Mouse (Mus musculus) brain, embryonic 14.5 days (tissue): Measurements from ENCODE around the gene Atcay.

Source experiments
- CTCF ChIP-seq: fragments of 200-500 bp; IDR thresholded peaks from 2 replicates; pipeline ENCODE4 v1.5.1; 2012; ENCODE audit warnings: inconsistent platforms, mild to moderate bottlenecking, moderate library complexity, borderline replicate concordance; ENCODE audit not compliant: insufficient read depth, insufficient read length; ENCODE audit errors: extremely low read depth
- POLR2A ChIP-seq: fragments of 200-500 bp; IDR thresholded peaks from 2 replicates; pipeline ENCODE4 v1.6.1; 2012; ENCODE audit warnings: mild to moderate bottlenecking, inconsistent platforms, borderline replicate concordance; ENCODE audit not compliant: poor library complexity, insufficient read depth, insufficient read length, severe bottlenecking; ENCODE audit errors: extremely low read depth

- TF ChIP-seq POLR2A (no peak), CTCF (no peak)
Observed at GRCm38 (mm10) chr10:81177491-81177925, 53.1 kb downstream of the Atcay start.
